Mouse (Mus musculus): ENCODE results near the gene Gm49403.

DNA sequence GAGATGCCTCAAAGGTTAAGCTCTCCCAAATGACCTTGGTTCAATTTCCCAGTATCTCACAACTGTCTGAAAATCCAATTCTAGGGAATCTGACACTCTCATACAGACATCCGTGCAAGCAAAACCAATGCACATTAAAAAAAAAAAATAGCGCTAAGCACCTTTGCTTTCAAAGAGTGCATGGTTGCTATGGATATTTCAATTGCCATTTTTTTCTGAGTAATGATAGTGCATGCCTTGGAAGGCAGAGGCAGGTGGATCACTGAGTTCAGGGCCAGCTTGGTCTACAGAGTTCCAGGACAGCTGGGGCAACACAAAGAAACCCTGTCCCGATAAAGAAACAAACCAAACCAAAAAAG, 2.7 kb upstream of the Gm49403 start:
- TF ChIP-seq POLR2A (IDR thresholded peaks at IDR 0.05; ENCODE audit: low read depth, low read length) (no peak), CTCF (conservative IDR thresholded peaks at IDR 0.05; ENCODE audit: insufficient read depth, insufficient read length, low read depth, low read length) (no peak)

All from kidney, adult 2 months (tissue).